Mouse (Mus musculus) intestine, embryonic 14.5 days (tissue): ENCODE measurements around the gene Olfr986. TPM values are rescaled to one million over a fixed set of nuclear protein-coding genes. Genes with fewer than 3 reads are reported as not detected.

ENCODE experiments used
- ATAC-seq: fragments of 200-750 bp; cut with Nextera tagmentation; replicated peaks from 2 replicates; pipeline ENCODE4 v1.8.0; 2017; ENCODE audit warnings: low read depth, moderate number of reproducible peaks, moderate TSS enrichment, moderate library complexity; ENCODE audit not compliant: low FRiP score, low TSS enrichment
- DNase-seq: peaks from one replicate; pipeline ENCODE4 v3.0.0-alpha.2; 2018; ENCODE audit warnings: low spot score
- H3K27ac ChIP-seq: fragments of 300-500 bp; sonication (generic); 2 replicates; pipeline ENCODE4 v1.5.1; 2014; ENCODE audit warnings: low read depth, mild to moderate bottlenecking, control low read depth
- H3K27me3 ChIP-seq: fragments of 300-500 bp; sonication (generic); replicated peaks from 2 replicates; pipeline ENCODE4 v1.6.1; 2014; ENCODE audit warnings: low read length, control low read depth; ENCODE audit not compliant: control insufficient read depth, insufficient read depth
- H3K36me3 ChIP-seq: fragments of 300-500 bp; sonication (generic); 2 replicates; pipeline ENCODE4 v1.6.1; 2014; ENCODE audit warnings: low read length, control low read depth; ENCODE audit not compliant: control insufficient read depth, insufficient read depth
- H3K4me1 ChIP-seq: fragments of 300-500 bp; sonication (generic); replicated peaks from 2 replicates; pipeline ENCODE4 v1.6.1; 2014; ENCODE audit warnings: low read length, control low read depth, mixed read lengths; ENCODE audit not compliant: control insufficient read depth, insufficient read depth
- H3K4me2 ChIP-seq: fragments of 300-500 bp; sonication (generic); 2 replicates; pipeline ENCODE4 v1.6.1; 2014; ENCODE audit warnings: low read length
- H3K4me3 ChIP-seq: fragments of 300-500 bp; sonication (generic); 2 replicates; pipeline ENCODE4 v1.5.1; 2014; ENCODE audit warnings: low read depth, low read length, control low read depth, mixed read lengths
- H3K9ac ChIP-seq: fragments of 300-500 bp; sonication (generic); 2 replicates; pipeline ENCODE4 v1.6.1; 2014; ENCODE audit warnings: mild to moderate bottlenecking, low read length
- H3K9me3 ChIP-seq: fragments of 300-500 bp; sonication (generic); 2 replicates; pipeline ENCODE4 v1.6.1; 2016; ENCODE audit warnings: low read length, control low read depth; ENCODE audit not compliant: control insufficient read depth
- WGBS: fragments of 180-500 bp; shearing (Covaris S2); extraction: QIAGEN DNeasy Blood & Tissue Kit; methylation state at CpG from one replicate; pipeline ENCODE4 v1.1.7; 2014; 5-methylcytosine and 5-hydroxymethylcytosine counted together
- polyA plus RNA-seq: library from polyadenylated mRNA; unstranded; fragments of >200 nt; fragmentation: Nextera tagmentation; extraction: Ambion mirVana; gene quantifications from 2 replicates; pipeline ENCODE4 v1.2.1, GENCODE M21; 2014

Gene Olfr986
- polyA plus RNA-seq, 1 experiment from 2014 or later, result not detected

- H3K36me3 ChIP-seq, result no peaks in the 10 kb centered on the region
- H3K27me3 ChIP-seq, result no peaks in the 10 kb centered on the region
- DNase-seq, result no peak
- no peak for ATAC-seq
- WGBS, result 93% methylated on average over 8 of the region's 9 CpGs
- H3K4me3 ChIP-seq, result peak overlapping the region; percentile 73; the same call in 1 of the 2 replicates
- no peaks in the 10 kb centered on the region for H3K9me3 ChIP-seq
- H3K4me2 ChIP-seq, result peak overlapping the region; percentile 88
- no peak overlapping the region for H3K9ac ChIP-seq
- no peak overlapping the region for H3K27ac ChIP-seq
- peaks cover 10% of the 10 kb centered on the region for H3K4me1 ChIP-seq
These were observed 10.6 kb downstream of the Olfr986 start for GRCm38 (mm10) chr9:40191086-40191876.

GRCm38 (mm10) chr9:40192098-40193038 lies 11.6 kb downstream of the Olfr986 start, which contains the start of gene Zfp202:
Zfp202 (plus strand) TSS chr9:40192316.
- Histone ChIP-seq H3K9ac (peak within 1 kb of the TSS; percentile 78), H3K27ac (peak within 1 kb of the TSS; percentile 73), H3K27me3 (no peaks in the 10 kb centered on the region), H3K9me3 (no peaks in the 10 kb centered on the region), H3K4me2 (peak within 1 kb of the TSS; percentile 88), H3K4me1 (peaks cover 10% of the 10 kb centered on the region), H3K4me3 (peak within 1 kb of the TSS; percentile 73), H3K36me3 (no peaks in the 10 kb centered on the region)
- ATAC-seq, result peak; percentile 96
- under 1% methylated on average over 62 of the region's 63 CpGs for WGBS
- peak; percentile 88 for DNase-seq

- Histone ChIP-seq H3K9me3 (no peaks in the 10 kb centered on the region), H3K4me1 (peaks cover 10% of the 10 kb centered on the region), H3K4me3 (no peak overlapping the region), H3K4me2 (no peak overlapping the region), H3K9ac (no peak overlapping the region), H3K27ac (no peak overlapping the region), H3K27me3 (no peaks in the 10 kb centered on the region), H3K36me3 (no peaks in the 10 kb centered on the region)
- ATAC-seq, result no peak
- 94% methylated on average over 3 of the region's 3 CpGs for WGBS
- no peak for DNase-seq
These were observed 15.3 kb downstream of the Olfr986 start for GRCm38 (mm10) chr9:40195981-40196380.

- 0 out of 2 replicates have a peak, but pooled peaks cover 3% of the 10 kb centered on the region for H3K4me1 ChIP-seq
- no peaks in the 10 kb centered on the region for H3K9me3 ChIP-seq
- DNase-seq (no peak), ATAC-seq (no peak)
- WGBS, result 81% methylated on average over 5 of the region's 5 CpGs
- H3K27ac ChIP-seq, result no peak overlapping the region
- no peaks in the 10 kb centered on the region for H3K27me3 ChIP-seq
- H3K9ac ChIP-seq, result no peak overlapping the region
- H3K4me3 ChIP-seq, result no peak overlapping the region
- H3K36me3 ChIP-seq, result peaks cover 42% of the 10 kb centered on the region
- no peak overlapping the region for H3K4me2 ChIP-seq
These were observed 25.8 kb downstream of the Olfr986 start for GRCm38 (mm10) chr9:40206546-40206950.

GRCm38 (mm10) chr9:40210744-40211143 lies 30.0 kb downstream of the Olfr986 start:
- H3K4me2 ChIP-seq, result no peak overlapping the region
- no peak overlapping the region for H3K27ac ChIP-seq
- no peaks in the 10 kb centered on the region for H3K4me1 ChIP-seq
- peaks cover 56% of the 10 kb centered on the region for H3K36me3 ChIP-seq
- no peaks in the 10 kb centered on the region for H3K27me3 ChIP-seq
- no peak overlapping the region for H3K9ac ChIP-seq
- no peak for DNase-seq
- WGBS, result 94% methylated on average over 2 of the region's 2 CpGs
- no peaks in the 10 kb centered on the region for H3K9me3 ChIP-seq
- no peak for ATAC-seq
- H3K4me3 ChIP-seq, result no peak overlapping the region

- Histone ChIP-seq H3K27ac (no peak overlapping the region), H3K36me3 (peaks cover 38% of the 10 kb centered on the region), H3K9ac (no peak overlapping the region), H3K4me3 (no peak overlapping the region), H3K9me3 (no peaks in the 10 kb centered on the region), H3K27me3 (no peaks in the 10 kb centered on the region), H3K4me2 (no peak overlapping the region), H3K4me1 (no peaks in the 10 kb centered on the region)
- DNase-seq, result no peak
- no peak for ATAC-seq
- 95% methylated on average over 5 of the region's 5 CpGs for WGBS
These were observed 33.3 kb downstream of the Olfr986 start for GRCm38 (mm10) chr9:40214058-40214457.

- Histone ChIP-seq H3K9me3 (no peaks in the 10 kb centered on the region), H3K27me3 (no peaks in the 10 kb centered on the region), H3K36me3 (peaks cover 13% of the 10 kb centered on the region), H3K27ac (no peak overlapping the region), H3K9ac (no peak overlapping the region), H3K4me2 (no peak overlapping the region), H3K4me3 (no peak overlapping the region), H3K4me1 (no peaks in the 10 kb centered on the region)
- DNase-seq, result no peak
- 70% methylated on average over 4 of the region's 4 CpGs for WGBS
- ATAC-seq, result no peak
These were observed 35.9 kb downstream of the Olfr986 start for GRCm38 (mm10) chr9:40216651-40217050.

- WGBS, result 75% methylated on average over 4 of the region's 4 CpGs
- H3K9ac ChIP-seq, result no peak overlapping the region
- no peak overlapping the region for H3K4me2 ChIP-seq
- ATAC-seq (no peak), DNase-seq (no peak)
- no peaks in the 10 kb centered on the region for H3K4me1 ChIP-seq
- H3K36me3 ChIP-seq, result no peaks in the 10 kb centered on the region
- H3K9me3 ChIP-seq, result no peaks in the 10 kb centered on the region
- H3K27me3 ChIP-seq, result no peaks in the 10 kb centered on the region
- no peak overlapping the region for H3K27ac ChIP-seq
- H3K4me3 ChIP-seq, result no peak overlapping the region
These were observed 43.6 kb downstream of the Olfr986 start for GRCm38 (mm10) chr9:40224289-40224688.
